Mouse (Mus musculus) c-Kit-positive CD71-positive TER-119-positive erythroid progenitor cells, embryonic 14.5 days (primary cell): ENCODE measurements around the gene Ankrd13b.
A peak's percentile ranks its signal among the peaks of the same experiment; 100 is the strongest.
"Not testable (repeated sequence)": the region's sequence is repeated elsewhere in the genome, so short reads cannot be mapped to it uniquely, and the experiment has no call there.

ENCODE experiments used
- DNase-seq: peaks from one replicate; pipeline ENCODE4 v3.0.0-alpha.2; 2013; ENCODE audit warnings: low spot score

The Ankrd13b gene

GRCm38 (mm10) chr11:77489591-77490235, at the start of gene Ankrd13b:
Gene Ankrd13b, minus strand, starts transcription at chr11:77489678.
- no peak for DNase-seq

- no peak for DNase-seq
These were observed 42.8 kb upstream of the Ankrd13b start for GRCm38 (mm10) chr11:77532202-77532846.

DNA sequence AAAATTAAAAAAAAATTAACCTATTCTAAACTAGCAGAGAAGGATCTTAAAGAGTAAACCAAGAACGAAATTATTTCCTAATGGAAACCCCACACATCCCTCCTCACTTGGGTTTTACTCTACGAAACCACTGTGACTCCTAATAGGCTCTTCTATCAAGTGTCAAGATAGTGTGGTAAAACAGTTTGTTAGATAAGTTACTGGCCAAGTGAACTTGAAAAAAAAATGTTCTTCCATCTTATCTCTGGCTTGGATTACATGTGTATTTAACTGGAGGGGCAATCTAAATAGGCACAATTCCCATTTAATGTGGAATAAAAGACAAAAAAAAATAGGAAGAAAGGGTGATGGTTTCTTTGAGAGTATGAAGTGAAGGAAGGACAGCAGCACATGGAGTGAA, 41.4 kb upstream of the Ankrd13b start:
- no peak for DNase-seq

DNA sequence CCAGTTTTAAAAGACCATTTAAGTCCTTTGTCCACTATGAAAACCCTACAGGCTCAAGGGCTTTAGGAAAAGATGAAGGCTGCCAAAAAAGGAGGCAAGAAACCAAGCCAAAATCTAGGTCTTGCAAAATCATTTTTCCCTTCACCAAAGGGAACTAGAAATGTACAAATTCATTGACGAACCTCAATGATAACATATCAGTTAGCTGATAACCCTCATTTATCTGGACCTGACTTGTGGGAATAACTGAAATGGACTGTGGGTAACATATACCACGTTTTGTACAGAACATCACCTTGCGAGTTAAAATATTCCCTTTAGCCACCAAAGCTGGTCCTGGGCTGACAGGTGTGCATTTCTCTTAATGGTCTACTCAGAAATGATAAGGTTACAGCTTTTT, 40.2 kb upstream of the Ankrd13b start:
- no peak for DNase-seq

DNA sequence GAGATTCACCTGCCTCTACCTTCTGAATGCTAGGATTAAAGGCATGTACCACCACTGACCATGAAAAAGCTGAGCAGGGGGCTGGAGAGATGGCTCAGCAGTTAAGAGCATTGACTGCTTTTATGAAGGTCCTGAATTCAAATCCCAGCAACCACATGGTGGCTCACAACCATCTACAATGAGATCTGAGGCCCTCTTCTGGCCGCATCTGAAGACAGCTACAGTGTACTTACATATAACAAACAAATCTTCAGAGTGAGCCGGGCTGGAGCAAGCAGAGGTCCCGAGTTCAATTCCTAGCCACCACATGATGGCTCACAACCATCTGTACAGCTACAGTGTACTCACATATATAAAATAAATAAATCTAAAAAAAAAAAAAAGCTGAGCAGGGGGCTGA, 38.9 kb upstream of the Ankrd13b start:
- not testable (repeated sequence) for DNase-seq

- no peak for DNase-seq
These were observed 36.5 kb upstream of the Ankrd13b start for GRCm38 (mm10) chr11:77525804-77526486.

DNA sequence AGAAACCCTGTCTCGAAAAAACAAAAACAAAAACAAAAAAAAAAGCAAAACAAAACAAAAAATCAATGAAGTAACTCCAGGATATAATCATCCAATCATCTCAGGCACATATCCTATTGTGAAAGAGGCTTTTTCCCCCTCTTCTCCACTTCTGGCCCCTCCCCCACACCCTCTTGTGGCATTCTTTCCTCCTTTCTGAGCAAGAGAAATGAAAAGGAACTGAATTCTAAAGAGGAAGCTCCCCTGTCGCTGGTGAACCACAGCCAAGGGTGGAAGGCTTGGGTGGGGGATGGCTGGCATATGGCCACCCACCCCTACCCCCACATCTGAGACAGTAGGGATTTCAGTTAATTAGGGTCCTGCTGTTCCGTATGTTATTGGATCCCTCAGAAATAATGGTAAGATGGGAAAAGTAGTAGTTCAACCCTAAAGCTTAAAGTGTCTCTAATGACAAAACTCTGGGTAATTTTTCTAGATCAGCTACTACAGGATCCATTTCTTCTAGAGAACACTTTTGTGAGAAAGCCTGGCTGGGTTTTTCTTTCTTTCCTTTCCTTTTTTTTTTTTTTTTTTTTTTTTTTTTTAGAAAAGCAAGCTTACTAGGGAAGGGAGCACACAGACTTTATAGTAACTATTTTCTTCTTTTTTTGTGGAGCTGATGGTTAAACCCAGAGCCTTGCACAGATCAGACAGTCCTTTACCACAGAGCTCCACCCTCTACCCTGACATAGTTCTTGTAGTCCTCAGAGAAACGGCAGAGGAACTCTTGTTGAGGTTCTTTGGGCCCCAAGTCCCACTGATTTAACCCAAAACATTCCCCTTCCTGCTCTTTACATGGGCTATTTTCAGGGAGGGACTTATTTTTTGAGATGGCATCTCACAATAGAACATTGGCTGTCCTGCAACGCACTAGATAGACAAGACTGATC, 31.4 kb upstream of the Ankrd13b start:
- no peak for DNase-seq

DNA sequence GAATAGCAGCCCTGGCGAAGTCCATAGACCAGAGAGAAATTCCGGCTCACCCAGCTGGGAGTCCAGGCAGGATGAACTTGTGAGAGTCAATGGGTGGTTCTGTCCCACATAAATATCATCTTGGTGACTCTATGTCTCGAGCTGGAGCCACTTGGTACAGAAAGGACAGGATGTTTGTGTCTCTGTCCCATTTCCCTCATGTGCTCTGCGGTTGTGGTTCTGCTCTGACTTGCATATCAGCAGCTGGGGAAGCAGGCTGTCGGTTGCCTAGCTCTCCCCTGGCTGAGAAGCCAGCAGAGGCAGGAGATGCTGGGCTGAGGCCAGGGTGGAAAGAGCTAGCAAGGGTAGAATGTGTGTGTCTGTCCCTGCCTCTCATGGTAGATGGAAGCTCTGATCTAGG, 29.6 kb upstream of the Ankrd13b start, which contains the start of gene Gm10392:
Gene Gm10392, minus strand, starts transcription at position 156 of the 400 bp plus-strand sequence.
- no peak for DNase-seq

DNA sequence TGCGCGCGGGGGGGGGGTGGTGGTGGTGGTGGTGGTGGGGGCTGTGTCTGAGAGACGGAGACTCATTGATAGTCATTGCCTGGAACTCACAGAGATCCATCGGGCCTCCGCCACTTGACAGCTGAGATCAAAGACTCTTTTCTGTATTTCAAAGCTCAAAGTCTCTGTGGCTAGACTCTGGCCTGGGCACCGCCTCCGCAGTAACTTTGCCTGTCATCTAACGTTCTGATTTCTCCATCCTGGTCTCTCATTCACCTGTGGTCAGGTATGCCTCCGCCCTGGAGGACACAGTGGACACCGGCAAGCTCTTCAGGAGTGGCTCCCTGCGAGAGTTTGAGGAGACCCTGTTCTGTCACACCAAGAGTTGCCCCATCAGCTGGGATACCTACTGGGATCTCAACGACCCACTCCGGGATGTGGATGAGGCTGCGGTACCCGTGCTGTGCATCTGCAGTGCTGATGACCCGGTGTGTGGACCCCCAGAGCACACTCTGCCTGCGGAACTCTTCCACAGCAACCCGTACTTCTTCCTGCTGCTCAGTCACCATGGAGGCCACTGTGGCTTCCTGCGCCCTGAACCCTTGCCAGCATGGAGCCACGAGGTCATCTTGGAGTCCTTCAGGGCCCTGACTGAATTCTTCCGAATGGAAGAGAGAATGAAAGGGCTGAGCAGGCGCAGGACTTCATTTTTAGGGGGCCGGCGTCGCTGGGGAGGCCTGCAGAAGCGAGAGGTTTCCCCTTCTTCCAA, 28.7 kb upstream of the Ankrd13b start:
- no peak for DNase-seq

DNA sequence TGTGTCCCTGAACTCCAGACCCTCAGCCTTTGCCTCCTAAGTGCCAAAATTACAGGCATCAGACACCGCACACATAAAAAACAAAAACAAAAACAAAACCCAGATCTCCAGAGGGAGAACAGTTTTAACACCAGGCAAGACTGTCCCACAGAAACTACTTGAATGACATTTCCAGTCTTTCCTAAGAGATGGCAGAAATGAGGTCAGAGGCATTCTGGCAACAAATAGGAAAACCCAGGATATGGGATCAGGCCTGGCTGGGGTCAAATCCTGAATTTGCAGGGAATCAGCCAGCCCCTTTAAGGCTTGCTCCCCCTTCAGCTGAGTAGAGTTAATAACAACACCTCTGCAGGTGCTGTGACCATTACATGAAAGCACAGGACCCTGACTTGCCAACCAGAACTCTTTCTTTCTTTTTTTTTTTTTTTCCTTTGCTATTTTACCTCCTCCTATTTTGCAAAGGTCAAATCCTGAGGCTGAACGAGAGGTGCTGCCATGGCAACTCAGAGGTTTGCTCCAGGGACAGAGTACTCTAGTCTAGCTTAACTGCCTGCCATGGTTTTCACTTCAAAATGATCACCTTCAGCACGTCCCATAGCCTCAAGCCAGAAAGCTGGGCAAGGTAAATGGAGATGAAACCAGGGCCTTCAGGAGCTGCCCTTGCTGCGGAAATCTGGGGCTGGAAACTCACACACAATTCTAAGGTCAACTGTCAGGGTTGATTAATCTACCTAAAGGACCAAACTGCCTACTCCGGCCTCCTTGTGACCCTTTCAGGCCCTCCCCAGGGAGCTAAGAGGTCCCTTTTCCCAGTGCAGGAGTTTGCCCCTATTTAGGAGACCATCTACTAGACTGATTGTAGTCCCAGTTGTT, 27.3 kb upstream of the Ankrd13b start:
- no peak for DNase-seq

- DNase-seq, result no peak
These were observed 26.4 kb upstream of the Ankrd13b start, which contains the start of gene Trp53i13 for GRCm38 (mm10) chr11:77515637-77516552. Gene Trp53i13, minus strand, starts transcription at chr11:77515980.

DNA sequence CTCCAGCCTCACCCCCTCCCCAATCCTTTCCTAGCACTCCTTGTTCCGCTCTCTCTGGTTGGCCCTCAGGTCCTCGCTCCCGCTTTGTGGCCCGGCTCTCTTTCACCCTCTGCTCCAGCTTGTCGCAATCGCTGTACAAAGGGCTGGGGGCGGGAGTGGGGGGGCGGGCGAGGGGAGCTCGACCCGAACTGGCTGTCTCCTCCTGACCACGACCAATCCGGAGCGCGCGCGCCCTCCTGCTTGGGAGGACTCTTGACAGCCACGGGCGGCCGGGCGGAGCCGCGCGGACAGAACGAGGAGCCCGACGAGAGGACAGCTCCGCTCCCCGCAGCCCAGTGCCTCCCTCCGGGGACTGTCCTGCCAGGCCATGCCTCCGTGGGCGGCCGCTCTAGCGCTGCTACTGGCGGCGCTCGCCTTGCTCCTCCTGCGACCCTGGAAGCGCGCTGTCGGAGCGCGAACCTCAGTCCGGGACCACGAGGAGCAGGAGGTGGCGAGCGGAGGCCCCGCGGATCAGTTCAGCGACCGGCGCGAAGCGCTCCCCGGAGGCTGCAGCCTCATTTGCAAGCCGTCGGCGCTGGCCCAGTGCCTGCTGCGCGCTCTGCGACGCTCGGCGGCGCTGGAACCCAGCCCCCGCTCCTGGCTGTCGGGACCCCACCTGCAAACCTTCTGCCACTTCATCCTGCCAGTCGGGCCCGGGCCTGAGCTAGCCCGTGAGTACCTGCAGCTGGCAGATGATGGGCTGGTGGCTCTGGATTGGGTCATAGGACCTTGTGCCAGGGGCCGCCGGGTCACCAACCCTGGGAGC, 25.6 kb upstream of the Ankrd13b start, which contains the start of gene Abhd15:
Gene Abhd15, plus strand, starts transcription at position 290 of the 805 bp plus-strand sequence.
- peak; percentile 34 for DNase-seq

- peak; percentile 58 for DNase-seq
These were observed 24.9 kb upstream of the Ankrd13b start for GRCm38 (mm10) chr11:77514281-77514831.

DNA sequence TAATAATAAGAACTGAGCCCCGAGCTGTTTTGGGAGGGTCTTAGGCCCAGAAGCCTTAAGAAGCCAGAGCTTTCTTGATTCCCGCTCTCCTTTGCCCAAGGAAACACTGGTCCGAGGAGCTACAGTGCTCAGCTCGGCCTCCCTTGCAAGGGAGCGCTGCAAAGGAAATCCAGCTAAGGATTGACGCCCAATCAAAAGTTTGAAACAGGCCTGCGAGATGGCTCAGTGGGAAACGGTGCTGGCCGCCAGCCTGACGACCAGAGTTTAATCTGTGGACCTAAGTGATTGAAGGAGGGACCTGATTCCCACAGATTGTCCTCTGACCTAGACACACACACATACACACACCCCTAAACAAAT, 24.3 kb upstream of the Ankrd13b start:
- no peak for DNase-seq

GRCm38 (mm10) chr11:77512891-77513810, 23.7 kb upstream of the Ankrd13b start:
- DNase-seq, result peak; percentile 68

GRCm38 (mm10) chr11:77511336-77511735, 21.9 kb upstream of the Ankrd13b start:
- DNase-seq, result no peak
